Mouse (Mus musculus): ENCODE measurements around the gene Fam118b. TPM values are rescaled to one million over a fixed set of nuclear protein-coding genes. Genes with fewer than 3 reads are reported as not detected.

The Fam118b gene
- 24.7 and 34.1 TPM in 2 replicates for total RNA-seq (2014; fragmentation: Nextera tagmentation)
- total RNA-seq (2017): 8.7 and 16.5 TPM in 2 replicates

DNA sequence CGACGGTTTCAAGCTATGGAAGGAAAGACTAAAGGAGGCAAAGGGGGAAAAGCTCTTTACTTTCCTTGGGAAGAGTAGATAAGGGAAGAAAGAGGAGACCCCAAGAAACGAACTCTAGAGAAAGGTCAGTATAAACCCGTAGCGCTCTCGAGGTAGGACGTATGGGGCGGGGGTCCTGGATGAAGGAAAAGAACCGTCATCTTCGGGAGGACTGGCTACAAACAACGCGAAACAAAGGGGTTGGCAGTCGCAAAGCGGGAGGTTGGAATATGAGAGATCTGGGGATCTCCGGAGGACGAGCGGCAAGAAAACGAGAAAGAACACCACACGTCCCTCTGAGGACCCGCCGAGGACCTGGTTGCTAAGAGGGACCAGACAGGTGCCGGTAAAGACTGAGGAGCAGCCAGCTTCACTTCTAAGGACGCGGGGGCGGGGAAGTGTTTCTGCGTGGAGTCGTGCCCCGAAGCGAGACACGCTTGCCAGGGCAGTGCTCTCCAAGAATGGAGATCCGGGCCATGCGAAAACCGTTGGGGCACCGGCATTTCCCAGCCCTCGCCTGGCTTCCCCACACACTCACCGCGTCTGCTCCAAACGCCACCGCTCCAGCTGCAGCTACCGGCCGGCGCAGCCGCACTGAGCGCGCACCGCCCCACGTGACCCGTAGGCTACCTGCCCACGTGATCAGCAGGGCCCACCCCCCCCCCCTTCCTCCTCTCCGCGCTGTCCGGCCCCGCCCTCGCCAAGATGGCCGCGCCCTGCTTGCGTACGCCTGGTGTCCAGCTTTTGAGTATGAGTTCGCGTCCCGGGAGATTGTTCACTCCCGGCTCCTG, at the start of gene Fam118b, which contains the start of gene Rpusd4:
TSS of gene Fam118b (minus strand) at position 660 of the 830 bp plus-strand sequence.
TSS of gene Rpusd4 (plus strand) at position 720 of the 830 bp plus-strand sequence.
- peak; percentile 86 for ATAC-seq (replicated peaks; ENCODE audit: low FRiP score, low TSS enrichment, poor library complexity, severe bottlenecking)

DNA sequence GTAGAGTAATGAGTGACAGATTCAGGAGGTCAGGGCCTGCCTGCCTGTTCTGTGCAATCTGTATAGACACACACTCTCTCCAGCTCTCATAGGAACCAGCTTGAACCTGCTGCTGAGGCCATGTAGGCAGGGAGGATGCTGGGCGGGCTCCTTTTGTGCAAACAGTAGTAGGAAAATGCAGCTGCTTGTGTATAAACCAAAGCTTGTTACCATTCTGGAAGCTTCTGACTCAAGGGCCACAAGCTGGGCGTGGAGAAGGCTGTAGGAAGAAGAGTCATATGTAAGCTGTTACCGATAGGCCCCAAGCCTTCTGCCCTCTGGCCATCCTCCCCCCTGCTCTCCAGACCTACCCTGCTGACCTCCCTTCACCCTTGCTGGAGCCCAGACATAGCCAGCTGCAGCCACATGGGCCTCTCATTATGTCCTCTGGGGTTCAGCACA, 49.2 kb upstream of the Fam118b start:
- no peak for ATAC-seq (replicated peaks; ENCODE audit: low FRiP score, low TSS enrichment, poor library complexity, severe bottlenecking)

DNA sequence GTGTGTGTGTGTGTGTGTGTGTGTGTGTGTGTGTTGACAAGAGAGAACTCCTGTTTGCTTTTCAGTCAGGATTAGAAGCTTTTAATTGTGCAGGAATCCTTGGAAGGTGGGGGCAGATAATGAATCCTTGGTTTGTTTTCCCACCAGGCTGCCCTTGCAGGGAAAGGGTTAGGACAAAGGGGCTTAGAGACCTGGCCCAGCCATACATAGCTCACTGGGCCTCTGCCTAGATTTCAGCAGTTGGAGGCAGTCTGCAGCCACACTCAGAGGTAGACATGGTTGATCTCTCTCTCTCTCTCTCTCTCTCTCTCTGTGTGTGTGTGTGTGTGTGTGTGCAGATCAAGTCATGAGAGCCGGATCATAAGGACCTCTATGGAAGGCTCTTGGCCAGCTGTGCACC, 46.6 kb upstream of the Fam118b start:
- ATAC-seq (replicated peaks; ENCODE audit: low FRiP score, low TSS enrichment, poor library complexity, severe bottlenecking): no peak

DNA sequence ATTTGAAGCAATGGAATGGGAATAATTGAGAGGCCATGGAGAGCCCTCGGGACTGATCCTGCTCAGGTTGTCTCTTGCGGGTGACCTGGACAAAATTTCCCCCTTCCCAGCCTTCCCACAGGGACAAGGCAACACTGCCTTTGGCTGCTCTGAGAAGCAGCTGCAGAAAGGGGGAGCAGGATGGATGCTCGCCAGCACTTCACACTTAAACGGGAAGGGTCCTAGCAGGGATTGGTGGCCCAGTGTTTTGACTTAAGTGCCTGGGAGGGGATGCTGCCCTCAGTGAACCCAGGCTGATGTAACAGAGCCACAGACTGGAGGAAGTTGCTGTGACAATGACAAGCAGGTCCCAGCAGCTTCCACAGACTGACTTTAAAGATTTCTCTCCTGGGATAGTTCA, 46.0 kb upstream of the Fam118b start:
- ATAC-seq (replicated peaks; ENCODE audit: low FRiP score, low TSS enrichment, poor library complexity, severe bottlenecking): no peak

DNA sequence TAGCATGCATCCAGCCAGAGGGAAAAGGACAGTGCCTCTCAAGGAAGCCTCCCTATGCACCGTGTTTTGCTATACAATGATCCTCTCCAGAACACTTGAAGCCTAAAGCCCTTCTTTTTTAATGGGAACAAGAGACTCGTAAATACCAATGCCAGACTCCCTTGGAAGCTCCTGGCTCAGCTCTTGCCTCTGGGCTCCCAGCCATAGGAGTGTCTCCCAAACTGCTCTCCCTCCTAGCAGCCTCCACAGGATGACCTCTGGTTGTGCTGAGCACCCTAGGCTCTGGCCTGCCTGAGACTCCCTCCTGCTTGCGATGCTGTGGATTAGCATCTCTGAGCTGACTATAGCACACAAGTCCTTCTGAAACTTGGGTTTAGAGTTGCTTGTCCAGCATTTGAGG, 44.9 kb upstream of the Fam118b start:
- no peak for ATAC-seq (replicated peaks; ENCODE audit: low FRiP score, low TSS enrichment, poor library complexity, severe bottlenecking)

DNA sequence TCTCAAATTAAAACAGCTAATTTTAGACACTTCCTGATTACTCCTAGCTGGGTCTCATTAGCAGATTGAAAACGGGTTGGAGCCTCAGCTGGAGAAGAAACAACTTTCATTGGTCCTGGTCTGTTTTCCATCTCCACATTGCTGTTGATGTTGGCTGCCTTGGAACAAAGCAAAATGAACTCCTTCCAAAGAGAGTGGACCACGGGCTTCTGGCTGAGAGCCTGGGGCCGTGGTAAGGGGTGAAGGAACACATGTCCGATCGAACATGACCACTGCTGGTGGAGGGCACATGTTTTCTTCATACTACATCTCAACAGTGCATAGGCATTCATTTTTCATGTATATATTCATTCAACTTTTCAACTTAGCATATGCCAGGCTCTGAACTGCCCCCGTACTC, 42.8 kb upstream of the Fam118b start:
- ATAC-seq (replicated peaks; ENCODE audit: low FRiP score, low TSS enrichment, poor library complexity, severe bottlenecking): no peak

DNA sequence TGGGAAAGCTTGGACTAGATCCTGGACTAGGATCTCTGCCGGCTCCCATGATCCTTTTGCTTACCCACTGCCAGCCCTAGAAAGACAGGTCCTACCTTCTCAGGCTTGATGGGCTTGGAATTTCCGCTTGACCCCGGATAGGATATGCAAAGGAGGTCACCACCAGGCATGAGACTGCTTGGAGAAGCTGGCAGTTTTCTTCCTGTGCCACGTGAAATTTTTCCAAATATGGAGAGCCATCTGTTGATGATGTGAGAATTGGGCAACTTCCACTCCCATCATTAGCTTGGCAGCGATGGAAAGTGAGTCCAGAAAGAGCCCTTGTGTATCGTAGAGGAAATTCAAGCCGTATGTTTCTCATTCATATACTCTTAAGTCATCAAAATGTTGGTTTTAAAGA, 39.9 kb upstream of the Fam118b start:
- no peak for ATAC-seq (replicated peaks; ENCODE audit: low FRiP score, low TSS enrichment, poor library complexity, severe bottlenecking)

DNA sequence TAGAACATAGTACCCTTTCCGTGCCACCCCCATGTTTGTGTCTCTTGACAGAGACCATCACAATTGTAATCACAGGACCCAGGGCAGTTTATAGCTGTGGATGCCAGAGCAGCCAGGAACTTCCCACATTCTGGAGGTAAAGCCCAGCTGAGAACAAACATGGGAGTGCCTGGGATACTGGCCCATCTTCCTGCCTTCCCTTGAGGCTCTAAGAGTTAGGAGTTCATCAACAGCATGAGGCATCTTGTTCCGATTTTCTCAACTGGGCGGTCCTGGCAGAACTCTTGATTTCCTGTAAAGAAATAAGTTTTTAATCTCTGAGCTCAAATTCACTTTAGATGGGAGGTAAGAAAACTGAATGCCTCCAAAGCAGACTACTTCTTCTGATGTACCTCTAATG, 34.6 kb upstream of the Fam118b start:
- no peak for ATAC-seq (replicated peaks; ENCODE audit: low FRiP score, low TSS enrichment, poor library complexity, severe bottlenecking)

DNA sequence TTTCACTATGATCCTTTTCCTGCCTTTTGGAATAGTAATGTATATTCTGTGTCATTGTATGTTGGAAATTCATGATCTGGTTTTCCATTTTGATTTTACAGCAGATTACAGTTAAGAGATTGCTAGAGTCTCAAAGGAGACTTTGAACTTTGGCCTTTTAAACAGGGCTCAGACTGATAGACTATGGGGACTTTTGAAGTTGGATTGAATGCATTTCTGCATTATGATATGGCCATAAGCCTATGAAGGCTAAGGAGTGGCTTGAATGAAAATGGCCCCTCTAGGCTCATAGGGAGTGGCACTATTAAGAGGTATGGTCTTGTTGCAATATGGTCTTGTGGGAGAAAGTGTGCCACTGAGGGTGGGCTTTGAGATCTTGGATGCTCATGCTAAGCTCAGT, 30.2 kb upstream of the Fam118b start:
- ATAC-seq (replicated peaks; ENCODE audit: low FRiP score, low TSS enrichment, poor library complexity, severe bottlenecking): no peak

DNA sequence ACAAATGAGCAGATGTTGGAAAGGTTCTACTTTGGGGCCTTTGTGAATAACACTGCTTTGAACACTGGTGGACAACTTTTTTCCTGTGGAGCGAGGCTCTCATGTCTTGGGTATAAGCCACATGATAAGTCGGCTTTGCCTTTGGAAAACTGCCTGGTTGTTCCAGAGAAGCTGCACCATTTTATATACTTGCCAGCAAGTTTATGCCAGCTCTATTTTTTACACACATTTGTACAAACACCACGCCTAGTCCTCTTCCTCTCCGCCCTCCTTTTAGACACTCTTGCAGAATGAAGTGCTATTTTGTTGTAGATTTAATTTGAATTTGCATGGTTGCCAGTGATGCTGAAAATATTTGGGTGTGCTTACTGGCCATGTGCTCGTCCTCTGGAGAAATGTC, 25.9 kb upstream of the Fam118b start:
- ATAC-seq (replicated peaks; ENCODE audit: low FRiP score, low TSS enrichment, poor library complexity, severe bottlenecking): no peak

DNA sequence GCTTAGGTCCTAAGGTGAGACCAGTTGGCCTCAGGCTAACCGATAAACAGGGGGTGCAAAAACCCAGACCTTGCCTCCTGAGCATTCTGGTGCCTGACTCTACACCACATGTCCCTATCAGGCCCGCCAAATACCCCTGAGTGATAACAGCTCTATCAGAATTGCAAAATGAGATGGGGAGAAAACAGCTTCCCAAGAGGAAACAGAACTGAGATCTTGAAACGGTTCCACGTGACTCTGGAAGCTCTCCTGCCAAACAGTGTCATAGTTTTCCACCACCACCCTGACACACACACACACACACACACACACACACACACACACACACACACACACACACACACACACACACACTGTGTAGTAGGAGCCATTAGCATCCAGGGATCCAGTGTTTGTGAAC, 23.3 kb upstream of the Fam118b start:
- no peak for ATAC-seq (replicated peaks; ENCODE audit: low FRiP score, low TSS enrichment, poor library complexity, severe bottlenecking)

DNA sequence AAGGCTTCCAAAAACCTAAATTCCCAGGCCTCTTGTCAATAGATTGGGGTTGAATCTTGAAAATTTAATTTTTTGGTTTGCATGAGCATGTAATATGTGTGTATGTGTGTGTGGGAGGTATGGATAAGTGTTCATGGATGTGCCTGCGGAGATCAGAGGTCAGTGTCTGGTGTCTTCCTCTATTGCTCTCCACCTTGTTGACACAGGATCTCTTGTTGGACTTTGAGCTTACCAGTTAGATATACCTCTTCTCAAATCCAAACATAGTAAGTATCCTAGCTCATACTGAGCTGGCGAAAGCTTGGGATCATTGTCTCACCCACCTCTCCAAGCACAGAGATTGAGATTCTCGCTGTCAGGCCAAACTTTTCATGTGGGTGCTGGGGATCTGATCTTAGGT, 22.8 kb upstream of the Fam118b start:
- ATAC-seq (replicated peaks; ENCODE audit: low FRiP score, low TSS enrichment, poor library complexity, severe bottlenecking): no peak

DNA sequence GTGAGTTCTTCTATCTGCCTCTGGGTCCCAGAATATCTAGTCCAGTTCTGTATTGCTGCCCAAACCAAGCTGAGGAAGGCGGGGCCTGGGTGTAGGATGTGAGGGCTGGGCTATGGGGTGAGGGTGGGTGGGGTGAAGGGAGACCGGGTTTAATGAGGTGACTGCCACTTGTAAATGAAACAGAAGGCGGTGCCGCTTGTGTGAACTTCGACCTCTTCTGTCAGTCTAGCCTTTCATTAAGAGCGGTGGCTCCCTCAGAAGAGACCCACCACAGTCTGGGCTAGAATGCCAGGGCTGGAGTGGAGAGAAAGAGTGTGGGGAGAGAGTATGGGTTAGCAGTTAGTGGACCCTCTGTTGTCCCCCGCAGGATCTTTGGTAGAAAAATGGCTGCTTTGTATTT, 22.4 kb upstream of the Fam118b start:
- ATAC-seq (replicated peaks; ENCODE audit: low FRiP score, low TSS enrichment, poor library complexity, severe bottlenecking): no peak

DNA sequence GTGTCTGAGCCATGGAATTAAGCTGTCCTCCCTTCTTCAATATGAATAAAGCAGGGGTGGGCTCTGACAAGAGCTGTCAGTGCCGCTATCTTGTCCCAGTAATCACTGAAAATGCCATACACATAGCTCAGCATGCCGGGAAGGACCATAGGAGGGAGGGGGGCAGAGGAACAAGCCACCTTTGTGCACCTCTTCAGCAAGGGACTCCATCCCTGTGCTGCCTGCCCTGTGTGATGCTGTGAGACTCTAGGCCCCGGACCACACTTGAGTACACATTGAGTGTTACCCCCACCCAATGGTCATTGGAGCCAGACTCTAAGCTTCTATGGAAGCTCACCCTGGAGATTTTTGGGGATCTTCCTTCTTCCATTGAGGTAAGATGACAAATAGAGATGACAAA, 18.7 kb upstream of the Fam118b start:
- no peak for ATAC-seq (replicated peaks; ENCODE audit: low FRiP score, low TSS enrichment, poor library complexity, severe bottlenecking)

DNA sequence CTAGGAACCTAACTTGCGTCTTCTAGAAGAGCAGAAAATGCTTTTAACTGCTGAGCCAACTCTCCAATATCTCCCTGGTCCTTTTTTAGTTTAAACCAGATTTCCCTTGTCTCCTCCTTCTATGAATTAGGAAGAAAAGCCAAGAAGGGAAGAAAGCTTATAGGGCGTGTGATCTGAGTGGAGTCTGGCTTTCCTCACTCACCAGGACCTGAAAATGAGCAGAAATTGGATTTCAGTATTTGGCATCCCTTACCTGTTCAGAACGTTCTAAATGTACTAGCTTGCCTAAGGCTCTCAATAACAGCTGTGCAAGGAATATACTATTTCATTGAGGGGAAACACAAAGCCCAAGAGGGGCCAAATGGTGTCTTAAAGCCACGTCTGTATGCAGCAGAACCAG, 16.7 kb upstream of the Fam118b start:
- no peak for ATAC-seq (replicated peaks; ENCODE audit: low FRiP score, low TSS enrichment, poor library complexity, severe bottlenecking)

DNA sequence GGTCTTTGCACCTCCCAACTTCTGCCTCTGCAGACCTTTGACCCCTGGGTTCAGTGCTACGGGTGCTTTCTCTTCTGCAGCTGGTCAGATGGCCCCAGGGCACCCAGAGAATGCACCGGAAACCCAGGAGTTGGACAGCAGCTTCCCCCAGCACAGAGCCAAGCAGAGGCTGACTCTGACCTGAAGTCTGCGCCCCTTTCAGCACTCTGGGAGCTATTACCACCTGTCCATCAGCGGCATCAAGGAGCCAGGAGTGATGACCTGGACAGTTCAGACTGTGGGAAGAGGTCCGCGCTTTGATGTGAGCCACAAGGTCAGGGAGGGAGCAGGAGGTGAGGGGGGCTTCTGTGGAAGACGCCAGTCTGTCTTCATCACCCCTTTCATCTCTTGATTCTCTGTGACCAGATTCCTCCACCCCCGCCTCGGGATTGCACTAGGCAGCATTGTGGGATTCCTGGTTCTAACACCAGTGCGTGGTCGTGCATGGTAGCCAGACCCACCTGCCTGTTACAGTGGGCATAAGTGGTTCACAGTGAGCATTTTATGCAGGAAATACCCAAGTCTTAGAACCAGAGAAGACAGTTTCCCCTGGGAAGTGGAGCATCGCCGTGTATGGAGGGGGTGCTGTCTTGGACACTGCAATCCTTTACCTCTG, 15.9 kb upstream of the Fam118b start:
- ATAC-seq (replicated peaks; ENCODE audit: low FRiP score, low TSS enrichment, poor library complexity, severe bottlenecking): no peak

DNA sequence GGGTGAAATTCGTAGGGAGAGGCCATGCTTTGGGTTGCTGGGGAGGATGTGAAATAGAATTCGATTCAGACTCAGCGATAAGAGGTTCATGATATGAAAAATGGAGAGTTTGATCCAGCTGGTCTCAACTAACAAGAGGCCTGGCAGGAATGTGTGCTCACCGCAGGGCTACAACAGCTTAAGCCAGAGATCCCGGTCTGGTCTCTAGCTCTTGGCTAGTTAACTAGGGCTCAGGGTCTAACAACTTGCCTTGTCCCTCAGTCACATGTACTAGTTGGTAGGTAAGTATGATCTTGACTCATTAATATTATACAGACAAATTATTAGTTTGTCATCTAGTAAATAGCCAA, 15.2 kb upstream of the Fam118b start:
- no peak for ATAC-seq (replicated peaks; ENCODE audit: low FRiP score, low TSS enrichment, poor library complexity, severe bottlenecking)

DNA sequence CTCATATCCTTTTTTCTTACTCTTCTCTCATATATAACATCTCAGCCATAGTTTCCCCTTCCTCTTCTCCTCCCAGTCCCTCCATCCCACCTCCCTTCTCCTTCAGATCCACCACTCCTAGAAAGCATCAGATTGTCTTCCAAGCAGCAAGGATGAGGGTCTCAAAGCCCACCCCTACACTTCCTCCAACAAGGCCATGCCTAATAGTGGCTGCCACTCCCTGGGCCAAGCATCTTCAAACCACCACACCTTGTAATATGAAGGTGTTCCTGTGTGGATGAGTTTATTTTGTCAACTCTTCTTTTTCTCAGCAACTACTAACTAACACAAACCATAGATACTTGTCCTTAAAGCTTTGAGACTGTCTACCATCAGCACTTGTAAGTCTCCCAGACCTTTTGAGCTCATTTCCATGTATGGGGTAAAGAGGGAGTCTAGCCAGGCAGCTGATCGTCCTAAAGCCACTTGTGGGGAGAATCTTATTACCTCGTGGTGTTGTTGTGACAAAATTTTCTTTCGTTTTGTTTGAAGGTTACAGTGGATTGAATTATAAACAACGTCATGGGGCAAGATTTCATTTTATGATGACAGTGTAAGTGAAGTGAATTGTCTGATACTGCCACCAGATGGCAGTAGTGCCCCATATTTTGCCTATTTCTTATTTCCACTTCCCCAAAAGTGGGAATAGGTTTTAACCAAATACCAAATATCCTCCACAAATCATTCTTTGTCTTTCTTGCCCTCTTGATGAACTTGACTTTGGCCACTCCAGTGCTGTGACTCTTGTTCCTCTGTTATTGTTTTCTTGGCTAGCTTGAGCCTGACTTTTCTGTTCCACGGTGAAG, 14.6 kb upstream of the Fam118b start:
- peak; percentile 66; the same call in 1 of the 2 replicates for ATAC-seq (replicated peaks; ENCODE audit: low FRiP score, low TSS enrichment, poor library complexity, severe bottlenecking)

DNA sequence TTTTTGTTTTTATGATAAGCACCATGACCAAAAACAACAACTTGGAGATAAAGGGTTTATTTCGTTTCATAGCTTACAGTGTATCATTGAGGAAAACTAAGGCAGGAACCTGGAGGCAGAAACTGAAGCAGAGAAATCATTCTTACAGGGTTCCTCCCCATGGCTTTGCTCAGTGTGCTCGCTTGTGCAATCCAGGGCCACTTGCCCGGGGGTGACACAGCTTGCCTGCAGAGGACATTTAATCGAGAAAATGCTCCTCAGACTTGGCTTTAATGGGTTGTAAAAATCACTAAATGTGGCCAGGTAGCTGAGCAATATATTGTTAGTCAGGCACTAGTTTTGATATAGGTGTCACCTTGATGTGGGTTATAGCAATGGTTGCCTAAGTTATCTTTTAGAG, 10.8 kb upstream of the Fam118b start:
- no peak for ATAC-seq (replicated peaks; ENCODE audit: low FRiP score, low TSS enrichment, poor library complexity, severe bottlenecking)

DNA sequence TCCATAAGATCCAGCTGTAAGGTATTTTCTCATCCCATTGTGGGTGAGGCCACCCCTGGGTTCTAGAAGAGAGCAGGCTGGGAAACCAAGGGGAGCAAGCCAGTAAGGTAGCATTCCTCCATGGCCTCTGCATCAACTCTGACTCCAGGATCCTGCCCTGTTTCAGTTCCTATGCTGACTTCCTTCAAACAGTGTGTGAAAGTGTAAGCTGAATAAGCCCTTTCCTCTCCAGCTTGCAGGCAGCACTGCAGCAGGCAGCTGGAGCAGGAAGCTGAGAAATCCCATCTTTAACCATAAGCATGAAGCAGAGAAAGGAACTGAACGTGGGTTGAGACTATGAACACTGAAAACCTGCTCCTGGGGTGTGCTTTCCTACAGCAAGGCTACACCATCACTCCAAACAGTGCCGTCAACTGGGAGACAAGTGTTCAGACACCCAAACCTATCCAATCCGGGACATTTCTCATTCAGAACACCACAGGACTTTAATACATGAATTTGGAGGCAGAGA, 10.3 kb upstream of the Fam118b start:
- ATAC-seq (replicated peaks; ENCODE audit: low FRiP score, low TSS enrichment, poor library complexity, severe bottlenecking): no peak
